Mouse (Mus musculus) forebrain, embryonic 15.5 days (tissue): Measurements from ENCODE around the gene AI837181. TPM values are rescaled to one million over a fixed set of nuclear protein-coding genes. Genes with fewer than 3 reads are reported as not detected.

Experiments used
- ATAC-seq: fragments of 200-750 bp; cut with Nextera tagmentation; replicated peaks from 2 replicates; pipeline ENCODE4 v1.8.0; 2017; ENCODE audit warnings: mild to moderate bottlenecking, moderate TSS enrichment, moderate library complexity
- H3K27ac ChIP-seq: fragments of 300-500 bp; sonication (generic); replicated peaks from 2 replicates; pipeline ENCODE4 v1.5.1; 2015; ENCODE audit warnings: mild to moderate bottlenecking, inconsistent platforms
- H3K27me3 ChIP-seq: fragments of 300-500 bp; sonication (generic); 2 replicates; pipeline ENCODE4 v1.6.1; 2015; ENCODE audit warnings: inconsistent platforms
- H3K36me3 ChIP-seq: fragments of 300-500 bp; sonication (generic); 2 replicates; pipeline ENCODE4 v1.6.1; 2015; ENCODE audit warnings: mild to moderate bottlenecking, inconsistent platforms
- H3K4me1 ChIP-seq: fragments of 300-500 bp; sonication (generic); 2 replicates; pipeline ENCODE4 v1.6.1; 2015; ENCODE audit warnings: inconsistent platforms
- H3K4me2 ChIP-seq: fragments of 300-500 bp; sonication (generic); replicated peaks from 2 replicates; pipeline ENCODE4 v1.6.1; 2015; ENCODE audit warnings: mild to moderate bottlenecking, inconsistent platforms
- H3K4me3 ChIP-seq: fragments of 300-500 bp; sonication (generic); 2 replicates; pipeline ENCODE4 v1.5.1; 2015; ENCODE audit warnings: mild to moderate bottlenecking, inconsistent platforms
- H3K9ac ChIP-seq: fragments of 300-500 bp; sonication (generic); replicated peaks from 2 replicates; pipeline ENCODE4 v1.6.1; 2015; ENCODE audit warnings: mild to moderate bottlenecking, inconsistent platforms
- H3K9me3 ChIP-seq: fragments of 300-500 bp; sonication (generic); 2 replicates; pipeline ENCODE4 v1.6.1; 2016; ENCODE audit warnings: inconsistent platforms
- WGBS: fragments of 180-500 bp; shearing (Covaris S2); methylation state at CpG from one replicate; pipeline ENCODE4 v1.1.7; 2015; ENCODE audit warnings: mixed read lengths; 5-methylcytosine and 5-hydroxymethylcytosine counted together
- polyA plus RNA-seq: library from polyadenylated mRNA; unstranded; fragments of >200 nt; fragmentation: Nextera tagmentation; extraction: Ambion mirVana; gene quantifications from 2 replicates; pipeline ENCODE4 v1.2.1, GENCODE M21; 2015

AI837181 gene
- polyA plus RNA-seq, 1 experiment from 2014 or later = 66.5 TPM

- 96% methylated on average over 8 of the region's 8 CpGs for WGBS
These were observed 40.1 kb downstream of the AI837181 start for GRCm38 (mm10) chr19:5465037-5465436.

GRCm38 (mm10) chr19:5466916-5467500, 42.1 kb downstream of the AI837181 start:
- WGBS = 89% methylated on average over 6 of the region's 6 CpGs
- Histone ChIP-seq H3K4me3 (no peak overlapping the region), H3K36me3 (peaks cover 51% of the 10 kb centered on the region), H3K4me1 (peaks cover 15% of the 10 kb centered on the region), H3K9me3 (no peaks in the 10 kb centered on the region), H3K27me3 (no peaks in the 10 kb centered on the region), H3K9ac (no peak overlapping the region), H3K4me2 (no peak overlapping the region), H3K27ac (no peak overlapping the region)
- no peak for ATAC-seq

More at GRCm38 (mm10) chr19:5465037-5465436, 40.1 kb downstream of the AI837181 start:
- Histone ChIP-seq H3K4me3 (no peak overlapping the region), H3K27me3 (no peaks in the 10 kb centered on the region), H3K36me3 (peaks cover 51% of the 10 kb centered on the region), H3K9ac (no peak overlapping the region), H3K9me3 (no peaks in the 10 kb centered on the region), H3K4me1 (peaks cover 28% of the 10 kb centered on the region), H3K27ac (no peak overlapping the region), H3K4me2 (no peak overlapping the region)
- ATAC-seq = no peak

- Histone ChIP-seq H3K4me3 (no peak within 1 kb of the TSS), H3K4me2 (no peak within 1 kb of the TSS), H3K27ac (no peak within 1 kb of the TSS), H3K4me1 (peaks cover 15% of the 10 kb centered on the region), H3K36me3 (peaks cover 40% of the 10 kb centered on the region), H3K9ac (no peak within 1 kb of the TSS), H3K27me3 (no peaks in the 10 kb centered on the region), H3K9me3 (no peaks in the 10 kb centered on the region)
- WGBS = 63% methylated on average over 5 of the region's 5 CpGs
- ATAC-seq = no peak
These were observed 43.4 kb downstream of the AI837181 start, which contains the start of gene Ctsw for GRCm38 (mm10) chr19:5468374-5468773. TSS of gene Ctsw (minus strand) at chr19:5468507.

GRCm38 (mm10) chr19:5471846-5472245, 46.9 kb downstream of the AI837181 start:
- WGBS = 40% methylated on average over 5 of the region's 5 CpGs
- H3K27ac ChIP-seq = no peak overlapping the region

GRCm38 (mm10) chr19:5472857-5473256, 47.9 kb downstream of the AI837181 start:
- no peaks in the 10 kb centered on the region for H3K27me3 ChIP-seq
- H3K4me3 ChIP-seq = no peak overlapping the region
- H3K4me2 ChIP-seq = no peak overlapping the region
- no peaks in the 10 kb centered on the region for H3K9me3 ChIP-seq
- ATAC-seq = no peak
- H3K27ac ChIP-seq = no peak overlapping the region
- WGBS = 82% methylated on average over 3 of the region's 3 CpGs
- peaks cover under 1% of the 10 kb centered on the region; the same call in 1 of the 2 replicates for H3K36me3 ChIP-seq
- peaks cover 26% of the 10 kb centered on the region for H3K4me1 ChIP-seq
- no peak overlapping the region for H3K9ac ChIP-seq

More at GRCm38 (mm10) chr19:5471846-5472245, 46.9 kb downstream of the AI837181 start:
- no peak overlapping the region for H3K4me3 ChIP-seq
- no peak overlapping the region for H3K4me2 ChIP-seq
- no peak for ATAC-seq
- H3K9ac ChIP-seq = no peak overlapping the region
- peaks cover 26% of the 10 kb centered on the region for H3K4me1 ChIP-seq
- H3K36me3 ChIP-seq = peaks cover 11% of the 10 kb centered on the region
- H3K9me3 ChIP-seq = no peaks in the 10 kb centered on the region
- H3K27me3 ChIP-seq = no peaks in the 10 kb centered on the region

- WGBS = 1% methylated on average over 22 of the region's 22 CpGs
- peak; percentile 49; the same call in 1 of the 2 replicates for ATAC-seq
- Histone ChIP-seq H3K36me3 (no peaks in the 10 kb centered on the region), H3K4me2 (peak within 1 kb of the TSS; percentile 94), H3K4me1 (peaks cover 26% of the 10 kb centered on the region), H3K9me3 (no peaks in the 10 kb centered on the region), H3K9ac (peak within 1 kb of the TSS; percentile 67), H3K27ac (peak within 1 kb of the TSS; percentile 54), H3K27me3 (no peaks in the 10 kb centered on the region), H3K4me3 (peak within 1 kb of the TSS; percentile 63)
These were observed 48.8 kb downstream of the AI837181 start, which contains the start of gene Efemp2 for GRCm38 (mm10) chr19:5473720-5474119. TSS of gene Efemp2 (plus strand) at chr19:5473954.

- WGBS = under 1% methylated on average over 67 of the region's 68 CpGs
- peak overlapping the region; percentile 54 for H3K27ac ChIP-seq
These were observed 49.5 kb downstream of the AI837181 start for GRCm38 (mm10) chr19:5474281-5475068.

GRCm38 (mm10) chr19:5475069-5475714, 50.2 kb downstream of the AI837181 start:
- Histone ChIP-seq H3K9ac (peak overlapping the region; percentile 67), H3K4me3 (peak overlapping the region; percentile 63), H3K4me2 (peak overlapping the region; percentile 94), H3K27me3 (no peaks in the 10 kb centered on the region), H3K36me3 (no peaks in the 10 kb centered on the region), H3K9me3 (no peaks in the 10 kb centered on the region), H3K4me1 (peaks cover 26% of the 10 kb centered on the region), H3K27ac (peak overlapping the region; percentile 54)
- WGBS = 25% methylated on average over 13 of the region's 13 CpGs
- peak; percentile 45 for ATAC-seq

More at GRCm38 (mm10) chr19:5474281-5475068, 49.5 kb downstream of the AI837181 start:
- ATAC-seq = peak; percentile 80
- H3K36me3 ChIP-seq = no peaks in the 10 kb centered on the region
- peak overlapping the region; percentile 67 for H3K9ac ChIP-seq
- no peaks in the 10 kb centered on the region for H3K9me3 ChIP-seq
- H3K27me3 ChIP-seq = no peaks in the 10 kb centered on the region
- peak overlapping the region; percentile 63 for H3K4me3 ChIP-seq
- peaks cover 26% of the 10 kb centered on the region for H3K4me1 ChIP-seq
- peak overlapping the region; percentile 94 for H3K4me2 ChIP-seq

Other genes with a start within 250 kb of the AI837181 start
- gene Pacs1, start 152.0 kb upstream of the AI837181 start, polyA plus RNA-seq = 32.5 and 33.3 TPM in 2 replicates
- gene Sf3b2, start 129.7 kb upstream of the AI837181 start, polyA plus RNA-seq = 381 and 383 TPM in 2 replicates
- 31.4 and 31.6 TPM in 2 replicates for gene Gal3st3, start 126.8 kb upstream of the AI837181 start, polyA plus RNA-seq
- not detected in 2 replicates for gene Catsper1, start 89.4 kb upstream of the AI837181 start, polyA plus RNA-seq
- gene Cst6, start 75.6 kb upstream of the AI837181 start, polyA plus RNA-seq = 2.7 and 3.1 TPM in 2 replicates
- 49.6 and 52.8 TPM in 2 replicates for gene Eif1ad, start 58.4 kb upstream of the AI837181 start, polyA plus RNA-seq
- 401 and 423 TPM in 2 replicates for gene Banf1, start 58.0 kb upstream of the AI837181 start, polyA plus RNA-seq
- 81.2 and 90.2 TPM in 2 replicates for gene Sart1, start 36.4 kb upstream of the AI837181 start, polyA plus RNA-seq
- 0.10 TPM in 1 of 2 replicates, not detected in the other for gene Tsga10ip, start 22.6 kb upstream of the AI837181 start, polyA plus RNA-seq
- 306 and 315 TPM in 2 replicates for gene Drap1, start 165 bp upstream of the AI837181 start, polyA plus RNA-seq
- not detected in 2 replicates for gene Fosl1, start 22.4 kb downstream of the AI837181 start, polyA plus RNA-seq
- 10.7 and 11.4 TPM in 2 replicates for gene Ccdc85b, start 32.8 kb downstream of the AI837181 start, polyA plus RNA-seq
- gene Fibp, start 35.5 kb downstream of the AI837181 start, polyA plus RNA-seq = 160 and 184 TPM in 2 replicates
- gene Ctsw, start 43.4 kb downstream of the AI837181 start, polyA plus RNA-seq = 4.4 and 4.8 TPM in 2 replicates
- 30.1 TPM in 2 replicates for gene Efemp2, start 48.8 kb downstream of the AI837181 start, polyA plus RNA-seq
- gene Mus81, start 63.3 kb downstream of the AI837181 start, polyA plus RNA-seq = 55.3 and 60.7 TPM in 2 replicates
- 3,659 and 3,744 TPM in 2 replicates for gene Cfl1, start 65.3 kb downstream of the AI837181 start, polyA plus RNA-seq
- gene 1700020D05Rik, start 78.6 kb downstream of the AI837181 start, polyA plus RNA-seq = 0.39 and 0.49 TPM in 2 replicates
- gene Snx32, start 85.4 kb downstream of the AI837181 start, polyA plus RNA-seq = 71.9 and 72.8 TPM in 2 replicates
- not detected in 2 replicates for gene Ovol1, start 135.5 kb downstream of the AI837181 start, polyA plus RNA-seq
- 2.2 and 2.3 TPM in 2 replicates for gene Ap5b1, start 142.9 kb downstream of the AI837181 start, polyA plus RNA-seq
- gene Rnaseh2c, start 176.7 kb downstream of the AI837181 start, polyA plus RNA-seq = 93.4 and 99.8 TPM in 2 replicates
- 75.9 and 76.9 TPM in 2 replicates for gene Kat5, start 185.1 kb downstream of the AI837181 start, polyA plus RNA-seq
- gene Rela, start 212.3 kb downstream of the AI837181 start, polyA plus RNA-seq = 34.7 and 38.3 TPM in 2 replicates
- 14.1 and 15.5 TPM in 2 replicates for gene Sipa1, start 238.6 kb downstream of the AI837181 start, polyA plus RNA-seq